Mouse (Mus musculus) right cerebral cortex, adult 2 months (tissue): Measurements from ENCODE around the gene Mmachc.
A peak's percentile ranks its signal among the peaks of the same experiment; 100 is the strongest.
"Not testable (repeated sequence)": the region's sequence is repeated elsewhere in the genome, so short reads cannot be mapped to it uniquely, and the experiment has no call there.

Source experiments
- DNase-seq, 2 experiments: peaks; one replicate each; pipeline ENCODE4 v3.0.0; 2021 to 2022; ENCODE audit warnings: low spot score in 2 of 2

Gene Mmachc

DNA sequence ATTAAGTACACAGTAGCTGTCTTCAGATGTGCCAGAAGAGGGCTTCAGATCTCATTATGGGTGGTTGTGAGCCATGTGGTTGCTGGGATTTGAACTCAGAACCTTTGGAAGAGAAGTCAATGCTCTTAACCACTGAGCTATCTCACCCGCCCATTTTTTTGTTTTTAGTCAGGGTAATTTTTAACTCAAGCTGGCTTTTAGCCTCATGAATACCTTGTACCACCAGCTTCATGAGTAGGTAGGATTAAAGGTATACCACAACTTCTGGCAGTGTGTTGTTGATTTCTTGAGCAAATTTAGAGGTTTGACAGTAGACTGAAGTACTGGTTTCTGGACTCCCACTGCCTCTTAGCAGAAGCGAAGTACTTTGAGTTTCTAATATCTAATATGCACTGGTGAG, 16.1 kb downstream of the Mmachc start:
- no peak for DNase-seq

DNA sequence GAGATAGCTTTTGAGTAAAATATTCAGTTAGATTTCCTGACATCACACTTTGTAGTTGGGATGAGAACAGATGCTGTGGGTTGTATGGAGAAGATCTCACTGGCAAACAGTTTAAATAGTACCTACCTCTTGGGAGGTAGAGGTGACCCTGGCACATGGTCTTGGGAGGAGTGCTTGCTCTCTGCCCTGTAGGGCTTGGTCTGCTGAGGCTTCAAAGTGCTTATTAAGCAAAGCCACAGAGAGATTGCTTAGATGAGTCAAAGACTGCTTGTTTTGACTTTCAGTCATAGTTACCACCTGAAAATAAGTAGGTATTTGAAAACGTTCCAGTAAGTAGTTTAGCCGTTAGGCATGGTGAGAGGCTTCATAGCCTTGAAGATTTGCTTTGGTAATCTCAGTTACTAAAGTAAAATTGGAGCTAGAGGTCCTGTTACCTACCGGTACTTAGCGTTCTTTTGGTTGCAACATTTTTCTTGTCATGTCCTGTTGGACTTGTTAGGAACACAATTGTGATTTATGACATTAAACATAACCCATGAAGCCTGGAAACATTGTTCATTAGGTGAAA, 18.8 kb downstream of the Mmachc start:
- no peak for DNase-seq

DNA sequence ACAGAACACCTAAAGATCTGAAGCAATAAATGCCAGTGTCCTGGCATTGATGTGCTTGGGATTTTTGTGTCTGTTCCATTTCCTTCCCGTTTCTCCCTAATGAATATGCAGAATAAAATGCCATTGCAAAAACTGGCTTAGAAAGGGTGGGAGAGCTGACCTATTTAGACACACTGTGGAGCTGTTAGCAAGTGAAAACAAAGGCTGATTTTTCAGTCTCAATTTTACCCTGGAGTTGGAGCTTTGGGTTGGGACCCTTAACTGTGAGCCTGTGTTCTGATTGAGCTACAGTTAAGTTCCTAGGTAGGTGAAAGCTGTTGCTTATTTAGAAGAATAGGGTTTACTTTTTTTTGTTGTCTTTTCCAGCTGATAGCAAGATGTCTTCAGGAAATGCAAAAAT, 21.2 kb downstream of the Mmachc start:
- DNase-seq = no peak

DNA sequence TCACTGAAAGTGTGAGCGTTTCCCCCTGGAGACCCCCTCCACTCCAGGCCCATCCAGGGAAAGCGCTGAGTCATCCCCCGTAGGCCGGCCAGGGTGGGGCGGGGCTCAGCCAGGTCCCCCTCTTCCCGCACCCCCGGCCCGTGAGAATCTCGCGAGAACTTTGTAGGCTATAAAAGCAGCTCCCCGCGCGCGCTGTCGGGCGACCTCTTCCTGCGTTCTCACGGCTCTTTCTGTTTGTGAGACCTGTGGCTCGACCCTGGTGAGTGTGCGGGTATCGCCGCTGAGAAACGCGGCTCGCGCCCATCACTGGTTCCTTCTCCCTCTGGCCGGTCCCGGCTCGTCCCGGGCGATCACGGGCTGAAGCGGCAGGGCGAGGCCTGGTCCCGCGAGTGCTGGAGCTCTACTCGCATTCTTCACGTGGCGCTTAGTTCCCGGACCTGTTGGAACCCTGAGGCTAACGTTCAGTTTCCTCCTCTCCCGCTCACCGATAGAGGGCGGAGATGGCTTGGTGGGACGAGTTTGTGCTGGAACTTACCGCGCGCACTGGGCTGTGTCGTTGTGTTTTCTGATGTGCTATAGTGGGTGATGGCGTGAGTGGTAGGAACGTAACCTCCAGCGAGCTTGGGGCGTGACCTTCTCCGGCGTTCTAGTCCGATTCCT, 22.7 kb downstream of the Mmachc start, which contains the start of gene Prdx1:
Prdx1 (plus strand) TSS at position 143 of the 660 bp plus-strand sequence.
- peak; percentile 82 to 90 for DNase-seq

DNA sequence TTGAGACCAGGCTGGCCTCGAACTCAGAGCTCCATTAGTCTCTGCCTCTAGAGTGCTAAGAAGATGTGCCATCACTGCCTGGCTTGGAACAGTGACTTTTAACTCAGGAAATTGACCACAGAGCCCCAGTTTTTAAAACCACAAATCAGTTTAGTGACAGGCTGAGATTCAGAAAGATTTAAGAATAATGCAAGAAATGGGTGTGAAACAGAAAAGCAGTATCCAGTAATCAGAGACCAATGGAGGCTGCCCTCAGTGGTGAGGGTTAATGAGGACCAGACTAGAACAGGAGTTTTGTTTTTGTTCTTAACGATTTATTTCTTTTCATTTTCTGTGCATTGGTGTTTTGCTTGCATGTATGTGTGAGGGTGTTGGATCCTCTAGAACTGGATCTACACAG, 23.5 kb downstream of the Mmachc start:
- no peak for DNase-seq

DNA sequence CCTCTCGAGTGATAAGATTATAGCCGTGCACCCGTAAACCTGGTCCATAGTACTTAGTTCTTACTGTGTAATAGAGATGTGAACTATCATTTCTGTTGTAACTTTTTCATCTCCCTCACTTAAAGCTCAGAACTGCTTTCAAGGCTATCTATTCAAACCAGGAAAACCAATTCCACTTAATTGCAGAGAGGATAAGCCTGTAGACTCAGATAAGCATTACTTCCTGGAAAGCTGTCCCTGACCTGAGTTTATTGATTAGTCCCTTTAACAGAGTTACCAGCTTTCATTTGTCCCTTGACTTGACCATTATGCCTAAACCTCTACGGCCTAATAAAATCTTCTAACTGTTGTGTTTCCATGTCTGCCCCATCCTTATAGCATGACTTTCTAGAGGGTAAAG, 24.2 kb downstream of the Mmachc start:
- no peak for DNase-seq

DNA sequence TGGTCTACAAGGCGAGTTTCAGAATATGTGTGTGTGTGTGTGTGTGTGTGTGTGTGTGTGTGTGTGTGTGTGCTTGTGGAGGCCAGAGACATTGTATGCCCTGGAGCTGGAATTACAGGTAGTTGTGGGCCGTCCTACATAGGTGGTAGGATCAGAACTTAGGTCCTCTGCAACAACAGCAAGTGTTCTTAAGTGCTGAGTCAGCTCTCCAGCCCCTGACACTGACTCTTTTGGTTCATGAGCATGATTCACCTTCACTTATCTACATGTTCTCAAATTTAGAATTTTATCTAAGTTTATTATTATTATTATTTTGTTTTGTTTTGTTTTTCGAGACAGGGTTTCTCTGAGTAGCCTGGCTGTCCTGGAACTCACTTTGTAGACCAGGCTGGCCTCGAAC, 27.7 kb downstream of the Mmachc start:
- not testable (repeated sequence) for DNase-seq

DNA sequence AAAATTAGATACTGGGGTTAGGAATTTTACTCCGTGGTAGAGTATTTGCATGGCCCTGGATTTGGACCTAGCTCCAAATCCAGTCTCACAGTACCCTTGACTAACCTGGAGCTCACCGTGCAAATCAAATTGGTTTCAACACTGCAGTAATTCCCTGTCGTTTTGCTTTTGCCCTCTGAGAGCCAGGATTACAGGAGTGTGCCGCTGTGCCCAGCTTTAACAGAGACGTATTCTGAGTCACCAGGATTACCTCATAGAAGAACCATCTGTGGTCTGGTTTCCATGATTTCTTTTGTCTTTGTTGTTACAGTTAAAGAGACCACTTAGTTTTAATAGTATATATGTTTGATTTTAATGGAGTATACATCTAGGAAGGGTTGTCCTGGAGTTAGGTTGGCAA, 29.1 kb downstream of the Mmachc start:
- no peak for DNase-seq

DNA sequence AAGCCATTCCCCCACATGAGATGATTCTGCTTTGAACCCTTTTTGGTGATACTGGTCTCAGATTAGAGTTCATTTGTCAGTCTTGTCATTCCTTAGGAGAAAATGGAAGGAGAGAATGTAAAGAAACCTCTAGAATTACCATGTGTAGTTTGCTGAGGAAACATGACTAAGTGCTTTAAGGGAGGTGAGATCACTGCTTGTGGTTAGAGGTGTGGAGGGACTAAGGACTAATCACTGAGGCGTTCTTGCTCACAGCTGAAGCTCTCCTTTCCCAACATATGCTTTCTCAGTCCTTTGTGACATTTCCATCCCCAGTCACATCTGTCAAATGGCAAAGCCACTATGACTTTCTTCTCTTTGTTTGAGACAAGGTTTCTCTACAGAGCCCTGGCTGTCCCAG, 30.4 kb downstream of the Mmachc start:
- no peak for DNase-seq

DNA sequence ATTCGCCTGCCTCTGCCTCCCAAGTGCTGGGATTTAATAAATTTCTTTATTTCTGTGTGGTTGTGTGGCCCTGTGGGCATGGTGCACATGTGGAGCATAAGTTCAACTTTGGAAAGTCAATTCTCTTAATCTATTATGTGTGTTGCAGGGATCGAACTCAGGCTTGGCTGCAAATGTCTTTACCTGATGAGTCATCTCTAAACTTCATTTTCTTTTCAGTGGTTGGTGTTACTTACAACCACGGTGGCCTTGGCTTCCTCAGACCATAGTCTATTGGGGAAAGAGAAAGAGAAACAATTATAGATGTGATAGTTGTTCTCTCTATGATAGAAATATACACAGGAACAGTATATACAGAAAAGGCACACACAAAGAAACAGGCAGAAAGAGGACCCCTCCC, 32.2 kb downstream of the Mmachc start:
- DNase-seq = no peak

DNA sequence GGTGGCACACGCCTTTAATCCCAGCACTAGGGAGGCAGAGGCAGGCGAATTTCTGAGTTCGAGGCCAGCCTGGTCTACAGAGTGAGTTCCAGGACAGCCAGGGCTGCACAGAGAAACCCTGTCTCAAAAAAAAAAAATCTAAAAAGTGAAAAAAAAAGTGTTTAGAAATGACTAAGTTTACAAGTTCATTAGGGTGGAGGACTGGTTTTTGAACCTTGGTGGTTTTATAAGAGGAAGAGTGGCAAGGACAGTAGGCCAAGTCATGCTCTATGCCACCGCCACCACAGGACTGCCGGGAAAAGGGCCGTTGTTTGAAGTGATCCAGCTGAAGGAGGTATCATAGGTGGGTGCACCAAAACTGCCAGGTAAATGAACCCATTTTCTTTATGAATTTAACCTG, 33.4 kb downstream of the Mmachc start:
- not testable (repeated sequence) for DNase-seq

DNA sequence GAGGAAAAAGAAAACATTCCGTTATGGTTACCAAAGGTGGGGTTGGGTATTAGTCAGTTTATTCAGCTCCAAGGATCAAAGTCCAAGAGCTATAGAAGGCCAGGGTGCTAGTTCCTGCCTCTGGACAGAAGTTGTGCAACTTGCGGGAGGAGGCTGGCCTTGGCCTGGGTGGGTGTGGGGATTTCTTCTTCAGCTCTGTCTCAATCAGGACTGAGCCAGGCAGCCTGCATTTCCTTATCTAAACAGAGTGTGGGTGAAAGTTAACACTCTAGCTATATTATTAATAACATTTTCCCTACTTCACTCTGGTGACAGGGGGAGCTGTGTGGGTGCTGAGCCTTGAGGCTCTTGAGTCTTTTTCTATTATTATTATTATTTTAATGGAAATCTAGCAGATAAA, 35.4 kb downstream of the Mmachc start:
- no peak for DNase-seq

DNA sequence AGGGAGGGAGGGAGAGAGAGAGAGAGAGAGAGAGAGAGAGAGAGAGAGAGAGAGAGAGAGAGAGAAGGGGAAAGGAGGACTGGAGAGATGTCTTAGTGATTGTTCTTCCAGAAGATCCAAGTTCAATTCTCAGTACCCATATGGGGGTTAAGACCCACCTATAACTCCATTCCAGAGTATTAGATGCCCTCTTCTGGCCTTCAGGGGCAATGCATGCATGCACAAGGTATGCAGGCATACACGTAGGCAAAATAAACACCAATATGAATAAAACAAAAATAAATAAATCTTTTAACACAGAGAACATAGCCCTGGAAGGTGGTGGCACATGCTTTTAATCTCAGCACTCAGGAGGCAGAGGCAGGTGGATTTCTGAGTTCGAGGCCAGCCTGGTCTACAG, 38.9 kb downstream of the Mmachc start:
- no peak for DNase-seq

DNA sequence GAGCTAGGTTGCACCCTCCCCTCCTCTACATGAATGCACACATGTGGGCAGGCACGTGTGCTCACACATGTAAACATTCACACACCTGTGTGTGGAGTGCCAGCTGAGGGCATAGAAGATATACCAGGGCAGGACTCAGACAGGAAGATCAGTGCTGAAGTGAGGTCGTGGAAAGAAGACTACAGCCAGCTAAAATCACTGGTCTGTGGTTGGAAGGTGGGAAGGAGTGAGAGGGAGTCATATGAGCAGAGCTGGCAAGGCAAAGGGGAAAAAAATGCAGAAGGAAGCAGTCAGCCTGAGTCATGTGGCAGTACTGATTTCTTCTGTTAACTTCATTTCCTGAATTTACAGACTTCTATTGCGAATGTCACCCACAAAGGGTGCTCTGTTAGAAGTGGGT, 40.1 kb downstream of the Mmachc start:
- no peak for DNase-seq

DNA sequence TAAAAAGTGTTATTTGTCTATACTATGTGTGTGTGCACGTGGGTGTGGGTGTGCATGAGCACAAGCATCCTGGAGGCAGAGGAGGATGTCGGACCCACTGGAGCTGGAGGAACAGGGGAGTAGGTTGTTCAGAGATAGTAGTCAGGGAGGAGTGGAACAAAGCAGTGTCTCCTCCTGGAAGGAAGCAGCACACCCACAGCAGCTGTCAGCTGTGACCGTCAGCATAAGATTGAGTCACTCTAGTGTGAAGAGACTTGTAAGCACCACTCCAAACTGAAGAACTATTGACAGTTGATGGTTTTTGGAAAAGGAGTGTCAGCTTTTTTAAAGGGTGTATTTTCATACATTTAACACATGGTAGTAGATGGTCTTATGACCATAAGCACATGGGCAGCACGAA, 41.6 kb downstream of the Mmachc start:
- no peak for DNase-seq

DNA sequence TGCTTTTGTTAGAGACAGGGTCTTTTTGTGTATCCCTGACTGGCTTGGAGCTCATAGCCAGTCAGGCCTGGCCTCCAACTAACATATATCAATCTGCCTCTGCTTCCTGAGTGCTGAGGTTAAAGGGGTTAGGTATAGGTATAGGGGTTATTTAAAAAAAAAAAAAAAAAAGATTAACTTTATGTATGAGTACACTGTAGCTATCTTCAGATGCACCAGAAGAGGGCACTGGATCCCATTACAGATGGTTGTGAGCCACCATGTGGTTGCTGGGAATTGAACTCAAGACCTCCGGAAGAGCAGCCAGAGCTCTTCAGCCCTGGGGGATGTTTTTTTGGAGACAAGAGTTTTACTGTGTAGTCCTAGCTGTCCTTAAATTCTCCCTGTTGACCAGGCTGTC, 46.2 kb downstream of the Mmachc start:
- DNase-seq = no peak

DNA sequence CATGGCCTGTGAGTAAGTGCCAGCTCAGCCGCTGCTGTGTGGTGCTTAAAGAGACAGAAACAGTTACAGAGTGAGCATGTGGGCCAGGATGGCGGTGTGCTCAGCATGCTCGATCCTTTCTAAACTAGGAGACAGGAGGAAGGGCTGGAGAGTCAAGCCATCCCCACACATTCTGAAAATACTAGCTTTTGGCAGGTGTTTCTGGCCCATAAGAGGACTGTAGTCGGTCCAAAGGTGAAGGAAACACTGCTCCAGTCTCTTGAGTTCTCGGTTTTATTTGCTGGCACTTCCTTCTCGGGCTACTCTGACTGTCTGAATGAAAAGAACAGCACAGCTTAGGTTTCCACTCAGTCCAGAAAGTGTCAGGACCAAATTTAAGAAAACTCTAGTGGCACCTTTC, 47.4 kb downstream of the Mmachc start:
- no peak for DNase-seq

DNA sequence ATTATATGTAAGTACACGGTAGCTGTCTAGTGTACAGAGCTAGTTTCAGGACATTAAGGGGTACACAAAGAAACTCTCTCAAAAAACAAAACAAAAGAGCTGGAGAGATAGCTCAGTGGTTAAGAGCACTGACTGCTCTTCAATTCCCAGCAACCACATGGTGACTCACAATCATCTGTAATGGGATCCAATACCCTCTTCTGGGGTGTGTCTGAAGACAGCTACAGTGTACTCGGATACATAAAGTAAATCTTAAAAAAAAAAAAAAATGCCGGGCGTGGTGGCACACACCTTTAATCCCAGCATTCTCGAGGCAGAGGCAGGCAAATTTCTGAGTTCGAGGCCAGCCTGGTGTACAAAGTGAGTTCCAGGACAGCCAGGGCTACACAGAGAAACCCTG, 48.3 kb downstream of the Mmachc start:
- not testable (repeated sequence) for DNase-seq

DNA sequence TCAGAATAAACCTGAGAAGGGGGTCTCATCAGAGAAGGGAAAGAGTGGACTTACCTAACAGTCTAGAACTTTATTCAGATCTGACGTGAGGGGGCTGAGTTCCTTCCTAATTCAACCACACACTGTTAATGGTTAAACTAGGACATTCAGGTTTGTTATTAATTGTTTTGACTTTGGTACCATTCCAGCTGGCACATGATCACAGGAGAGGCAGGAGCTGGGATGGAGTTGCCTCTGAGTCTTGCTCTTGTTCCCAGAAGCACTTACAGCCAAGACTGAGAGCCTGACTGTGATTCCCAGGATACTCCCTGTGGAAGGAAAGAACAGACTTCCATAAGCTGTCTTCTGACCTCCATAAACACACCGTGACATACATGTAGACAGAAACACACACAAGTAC, 48.7 kb downstream of the Mmachc start:
- no peak for DNase-seq

DNA sequence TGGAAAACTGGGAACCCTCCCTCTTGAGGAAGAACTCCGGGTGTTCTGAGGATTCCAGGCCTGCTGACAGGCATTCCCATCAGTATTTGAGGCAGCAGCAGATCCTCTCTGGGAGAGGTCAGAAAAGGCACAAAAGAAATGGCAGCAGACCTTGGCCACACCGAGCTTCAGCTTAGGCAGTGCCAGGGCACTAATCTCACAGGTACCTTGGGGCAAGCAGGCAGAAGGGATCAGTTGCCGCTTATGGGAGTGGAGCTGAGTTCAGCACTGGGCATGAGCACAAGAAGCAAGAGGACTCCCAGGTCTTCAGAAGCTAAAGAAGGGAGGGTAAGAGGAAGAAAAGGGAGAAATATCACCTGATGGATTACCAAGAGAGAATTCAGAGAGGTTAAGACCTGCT, 50.2 kb downstream of the Mmachc start:
- DNase-seq = no peak

DNA sequence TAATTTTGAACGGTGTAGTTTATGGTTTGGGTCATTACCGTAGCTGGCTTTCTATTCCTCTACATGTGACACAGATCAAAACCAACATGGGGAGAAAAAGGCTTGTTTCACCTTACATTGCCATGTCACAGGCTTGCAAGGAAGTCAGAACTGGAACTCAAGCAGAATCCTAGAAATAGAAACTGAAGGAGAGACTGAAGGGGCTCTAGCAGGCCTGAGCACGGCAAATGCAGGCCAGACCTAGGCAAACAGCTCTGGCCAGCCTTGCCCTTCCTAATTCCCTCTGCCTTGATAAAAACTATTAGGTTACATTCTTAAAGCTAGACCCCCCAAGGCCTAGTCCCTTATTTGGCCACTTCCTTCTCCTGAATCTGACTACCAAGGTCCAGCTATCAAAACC, 52.5 kb downstream of the Mmachc start:
- no peak for DNase-seq

DNA sequence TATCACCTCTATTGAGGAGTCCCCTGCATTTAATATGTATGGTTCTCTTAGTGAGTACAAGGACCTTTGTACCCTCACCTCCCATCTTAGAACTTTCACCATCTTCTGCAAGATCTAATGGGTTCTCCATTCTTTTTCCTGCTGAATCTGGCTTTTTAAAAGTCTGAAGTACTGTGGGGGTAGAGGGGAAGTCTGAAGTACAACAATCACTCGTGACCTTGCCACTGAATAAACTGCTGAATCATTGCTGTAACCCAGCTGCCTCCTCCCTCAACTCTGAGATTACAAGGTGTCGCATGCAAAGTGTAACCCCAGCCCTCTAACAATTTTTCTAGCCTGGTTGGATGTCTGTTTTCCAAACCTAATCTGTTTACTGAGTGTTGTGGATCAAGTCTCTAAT, 53.1 kb downstream of the Mmachc start:
- DNase-seq = no peak

DNA sequence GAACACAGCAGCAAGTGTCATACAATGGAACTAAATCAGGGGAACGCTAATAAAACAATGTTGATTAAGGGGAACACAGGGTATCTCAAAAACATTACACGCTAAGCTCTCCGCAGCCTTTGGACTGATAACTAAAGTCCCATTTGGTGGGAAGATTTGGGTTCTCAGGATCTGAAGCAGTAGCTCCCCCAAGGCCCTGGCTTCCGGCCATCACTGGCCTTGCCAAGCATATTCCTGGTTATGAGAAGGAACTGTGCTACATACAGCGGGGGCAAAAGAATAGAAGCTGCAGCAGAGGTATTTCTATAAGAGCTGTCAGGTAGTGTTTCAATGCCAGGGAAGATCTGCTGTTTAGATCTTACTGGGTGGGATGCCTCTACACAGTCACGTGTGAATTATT, 55.0 kb downstream of the Mmachc start:
- no peak for DNase-seq
